9 mouse cellular contexts compared by ENCODE assay signal in genomic region chr11:69266253-69266652, GRCm38 (mm10). TPM values are rescaled to one million over a fixed set of nuclear protein-coding genes. Genes with fewer than 3 reads are reported as not detected.
DNase-seq lines count a peak whose midpoint lies in the region; ATAC-seq lines count a peak whose summit lies in the region.
"Had no signal": no experiment of that assay in that cellular context is flagged by ENCODE, and none has a peak within 500 bp of the region (broad histone marks: within the 10 kb centered on the region; RNA-seq: fewer than 3 reads in every experiment).

No protein-coding gene starts in this region.

- H3K27me3 ChIP-seq in forebrain, embryonic 10.5 days (ENCODE audit: poor library complexity, severe bottlenecking) = peaks cover 20% of the 10 kb centered on the region
- H3K27me3 ChIP-seq in forebrain, embryonic 11.5 days (ENCODE audit: control insufficient read depth, insufficient read depth, low read length) = no peaks in the 10 kb centered on the region
- H3K27me3 ChIP-seq in forebrain, embryonic 15.5 days = no peaks in the 10 kb centered on the region

- DNase-seq in forebrain, embryonic 10.5 days (ENCODE audit: extremely low spot score, low spot score) = no peak
- DNase-seq in forebrain, embryonic 11.5 days (ENCODE audit: low spot score) = no peak
- DNase-seq in left cerebral cortex, adult 9 months (ENCODE audit: low spot score in 2 of 2) = peak; percentile 87 to 90
- peak; percentile 46 for DNase-seq in retina, embryonic 14.5 days (ENCODE audit: low spot score)
- no peak for DNase-seq in ovary, postnatal 14 days (ENCODE audit: low spot score)
- DNase-seq: liver, embryonic 13.5 days had no signal

- H3K4me2 ChIP-seq in forebrain, embryonic 11.5 days (ENCODE audit: low read depth, low read length, severe bottlenecking) = no peak overlapping the region
- peak overlapping the region; percentile 26 for H3K4me2 ChIP-seq in forebrain, embryonic 15.5 days (replicated peaks)
- H3K4me2 ChIP-seq: liver, embryonic 13.5 days had no signal

- H3K9me3 ChIP-seq in forebrain, embryonic 10.5 days = no peaks in the 10 kb centered on the region
- no peaks in the 10 kb centered on the region for H3K9me3 ChIP-seq in forebrain, embryonic 11.5 days (ENCODE audit: control insufficient read depth, low read length)
- no peaks in the 10 kb centered on the region for H3K9me3 ChIP-seq in forebrain, embryonic 15.5 days
- H3K9me3 ChIP-seq: liver, embryonic 13.5 days had no signal

- H3K4me3 ChIP-seq in forebrain, embryonic 10.5 days = peak overlapping the region; percentile 12; the same call in 1 of the 2 replicates
- H3K4me3 ChIP-seq in forebrain, embryonic 11.5 days (ENCODE audit: low read depth, low read length) = no peak overlapping the region
- peak overlapping the region; percentile 10; the same call in 1 of the 2 replicates for H3K4me3 ChIP-seq in forebrain, embryonic 15.5 days
- H3K4me3 ChIP-seq: liver, embryonic 13.5 days had no signal

- no peak overlapping the region for H3K27ac ChIP-seq in forebrain, embryonic 10.5 days
- no peak overlapping the region for H3K27ac ChIP-seq in forebrain, embryonic 11.5 days (ENCODE audit: low read depth, low read length)
- H3K27ac ChIP-seq in forebrain, embryonic 15.5 days (replicated peaks) = peak overlapping the region; percentile 83
- H3K27ac ChIP-seq: liver, embryonic 13.5 days had no signal

- ATAC-seq in forebrain, embryonic 11.5 days (replicated peaks; ENCODE audit: low FRiP score) = no peak
- peak; percentile 79 for ATAC-seq in activated CD4-positive, CD25-positive, alpha-beta regulatory T cell, adult 4 months
- ATAC-seq in forebrain, embryonic 15.5 days (replicated peaks) = peak; percentile 93
- peak; percentile 17 to 46; a peak in 3 of 4 replicates for ATAC-seq in hematopoietic stem cell, adult 5-6 weeks (replicated peaks in 1 of 2; ENCODE audit: insufficient read depth in 1 of 2, low FRiP score in 2 of 2, low TSS enrichment in 1 of 2, low read depth in 1 of 2, poor library complexity in 2 of 2, severe bottlenecking in 2 of 2)

- H3K9ac ChIP-seq in forebrain, embryonic 11.5 days (ENCODE audit: low read length) = no peak overlapping the region
- peak overlapping the region; percentile 13; the same call in 1 of the 2 replicates for H3K9ac ChIP-seq in forebrain, embryonic 15.5 days (replicated peaks)
- H3K9ac ChIP-seq: liver, embryonic 13.5 days had no signal

- peaks cover 17% of the 10 kb centered on the region for H3K4me1 ChIP-seq in forebrain, embryonic 10.5 days
- H3K4me1 ChIP-seq in forebrain, embryonic 11.5 days (replicated peaks; ENCODE audit: control insufficient read depth, insufficient read depth, low read length) = 0 out of 2 replicates have a peak, but pooled peaks cover 2% of the 10 kb centered on the region
- H3K4me1 ChIP-seq in forebrain, embryonic 15.5 days = peaks cover 16% of the 10 kb centered on the region

- 32% methylated on average over 10 of the region's 10 CpGs for WGBS in forebrain, embryonic 10.5 days
- 26% methylated on average over 10 of the region's 10 CpGs for WGBS in forebrain, embryonic 11.5 days
- 16% methylated on average over 10 of the region's 10 CpGs for WGBS in forebrain, embryonic 15.5 days

- no peaks in the 10 kb centered on the region for H3K36me3 ChIP-seq in forebrain, embryonic 10.5 days (replicated peaks)
- H3K36me3 ChIP-seq in forebrain, embryonic 11.5 days (ENCODE audit: control insufficient read depth, insufficient read depth, low read length) = no peaks in the 10 kb centered on the region
- no peaks in the 10 kb centered on the region for H3K36me3 ChIP-seq in forebrain, embryonic 15.5 days
- H3K36me3 ChIP-seq: liver, embryonic 13.5 days had no signal

RNA-seq across cellular contexts. Expression of gene Gucy2e, which starts 29.4 kb away (rescaled TPM):
- polyA plus RNA-seq in forebrain, embryonic 10.5 days (2016; fragmentation: Nextera tagmentation; extraction: Ambion mirVana) = 0.04 and 0.06 TPM in 2 replicates
- 0.05 and 0.07 TPM in 2 replicates for polyA plus RNA-seq in forebrain, embryonic 11.5 days (2014; fragmentation: Nextera tagmentation; extraction: Ambion mirVana)
- polyA plus RNA-seq in activated CD4-positive, CD25-positive, alpha-beta regulatory T cell, adult 4 months (2017; shearing (Covaris generic)) = under 1 TPM; 0.24 to 0.48 TPM
- 0.47 and 0.52 TPM in 2 replicates for polyA plus RNA-seq in forebrain, embryonic 15.5 days (2015; fragmentation: Nextera tagmentation; extraction: Ambion mirVana)
- total RNA-seq in hematopoietic stem cell, adult 5-6 weeks (2017) = not detected in 2 replicates
- polyA plus RNA-seq: liver, embryonic 13.5 days had no signal

RNA-seq across cellular contexts. Expression of gene Cntrob, which starts 57.3 kb away (rescaled TPM):
- polyA plus RNA-seq in forebrain, embryonic 10.5 days (2016; fragmentation: Nextera tagmentation; extraction: Ambion mirVana) = 37.7 and 44.2 TPM in 2 replicates
- polyA plus RNA-seq in forebrain, embryonic 11.5 days (2014; fragmentation: Nextera tagmentation; extraction: Ambion mirVana) = 31.7 and 32.1 TPM in 2 replicates
- 10 to 100 TPM in 1 of 2 experiments, 1 to 10 TPM in 1; 9.2 to 10.7 TPM for polyA plus RNA-seq in activated CD4-positive, CD25-positive, alpha-beta regulatory T cell, adult 4 months (2017; shearing (Covaris generic))
- 32.0 and 32.4 TPM in 2 replicates for polyA plus RNA-seq in forebrain, embryonic 15.5 days (2015; fragmentation: Nextera tagmentation; extraction: Ambion mirVana)
- 23.0 and 30.4 TPM in 2 replicates for total RNA-seq in hematopoietic stem cell, adult 5-6 weeks (2017)

RNA-seq across cellular contexts. Expression of gene Trappc1, which starts 57.5 kb away (rescaled TPM):
- polyA plus RNA-seq in forebrain, embryonic 10.5 days (2016; fragmentation: Nextera tagmentation; extraction: Ambion mirVana) = 170 and 179 TPM in 2 replicates
- 188 and 196 TPM in 2 replicates for polyA plus RNA-seq in forebrain, embryonic 11.5 days (2014; fragmentation: Nextera tagmentation; extraction: Ambion mirVana)
- 100 to 1,000 TPM; 109 to 112 TPM for polyA plus RNA-seq in activated CD4-positive, CD25-positive, alpha-beta regulatory T cell, adult 4 months (2017; shearing (Covaris generic))
- 166 and 170 TPM in 2 replicates for polyA plus RNA-seq in forebrain, embryonic 15.5 days (2015; fragmentation: Nextera tagmentation; extraction: Ambion mirVana)
- 48.6 and 57.3 TPM in 2 replicates for total RNA-seq in hematopoietic stem cell, adult 5-6 weeks (2017)

RNA-seq across cellular contexts. Expression of gene Kcnab3, which starts 59.8 kb away (rescaled TPM):
- polyA plus RNA-seq in forebrain, embryonic 10.5 days (2016; fragmentation: Nextera tagmentation; extraction: Ambion mirVana) = 1.1 and 1.2 TPM in 2 replicates
- polyA plus RNA-seq in forebrain, embryonic 11.5 days (2014; fragmentation: Nextera tagmentation; extraction: Ambion mirVana) = 3.5 and 3.7 TPM in 2 replicates
- under 1 TPM; 0.31 to 0.89 TPM for polyA plus RNA-seq in activated CD4-positive, CD25-positive, alpha-beta regulatory T cell, adult 4 months (2017; shearing (Covaris generic))
- 5.1 and 6.2 TPM in 2 replicates for polyA plus RNA-seq in forebrain, embryonic 15.5 days (2015; fragmentation: Nextera tagmentation; extraction: Ambion mirVana)
- total RNA-seq in hematopoietic stem cell, adult 5-6 weeks (2017) = 1.1 TPM in 1 of 2 replicates, not detected in the other

Comparison
In these comparisons a context has a peak if more than half of its experiments do, and no peak if none do; other contexts are left out.
1. DNase-seq: peak in left cerebral cortex, adult 9 months (2 of 2) and retina, embryonic 14.5 days (single experiment); none in forebrain, embryonic 10.5 days (single experiment), forebrain, embryonic 11.5 days (single experiment) and ovary, postnatal 14 days (single experiment).